Mouse (Mus musculus): Measurements from ENCODE around the gene Acad11. TPM values are rescaled to one million over a fixed set of nuclear protein-coding genes. Genes with fewer than 3 reads are reported as not detected.
A peak's percentile ranks its signal among the peaks of the same experiment; 100 is the strongest.

Acad11 gene
- polyA plus RNA-seq, 1 experiment from 2014 or later, result 11.2 TPM

- H3K36me3 ChIP-seq (ENCODE audit: control insufficient read depth, insufficient read depth, low read length), result peaks cover 58% of the 10 kb centered on the region
- no peak for DNase-seq (ENCODE audit: low spot score)
- no peak overlapping the region for H3K4me3 ChIP-seq (ENCODE audit: low read depth, low read length)
- H3K9me3 ChIP-seq (ENCODE audit: control insufficient read depth, low read length), result no peaks in the 10 kb centered on the region
- H3K27ac ChIP-seq (replicated peaks; ENCODE audit: low read depth, low read length), result no peak overlapping the region
- no peaks in the 10 kb centered on the region for H3K27me3 ChIP-seq (replicated peaks; ENCODE audit: control insufficient read depth, insufficient read depth, low read length)
- H3K4me1 ChIP-seq (ENCODE audit: control insufficient read depth, insufficient read depth, low read length), result no peaks in the 10 kb centered on the region
- no peak for ATAC-seq (ENCODE audit: low read depth)
- 88% methylated on average over 13 of the region's 13 CpGs for WGBS
- no peak overlapping the region for H3K4me2 ChIP-seq (ENCODE audit: low read depth, low read length)
- no peak overlapping the region for H3K9ac ChIP-seq (ENCODE audit: low read depth, low read length)
Measured at GRCm38 (mm10) chr9:104038266-104038665, 24.9 kb upstream of the Acad11 start.

- peaks cover 56% of the 10 kb centered on the region for H3K36me3 ChIP-seq (ENCODE audit: control insufficient read depth, insufficient read depth, low read length)
- WGBS, result 89% methylated on average over 21 of the region's 21 CpGs
Measured at GRCm38 (mm10) chr9:104039031-104039695, 24.0 kb upstream of the Acad11 start.

GRCm38 (mm10) chr9:104039742-104040141 lies 23.4 kb upstream of the Acad11 start:
- Histone ChIP-seq H3K4me3 (ENCODE audit: low read depth, low read length) (no peak overlapping the region), H3K9ac (ENCODE audit: low read depth, low read length) (no peak overlapping the region), H3K27ac (replicated peaks; ENCODE audit: low read depth, low read length) (no peak overlapping the region), H3K4me1 (ENCODE audit: control insufficient read depth, insufficient read depth, low read length) (no peaks in the 10 kb centered on the region), H3K27me3 (replicated peaks; ENCODE audit: control insufficient read depth, insufficient read depth, low read length) (no peaks in the 10 kb centered on the region), H3K4me2 (ENCODE audit: low read depth, low read length) (no peak overlapping the region), H3K36me3 (ENCODE audit: control insufficient read depth, insufficient read depth, low read length) (peaks cover 50% of the 10 kb centered on the region), H3K9me3 (ENCODE audit: control insufficient read depth, low read length) (no peaks in the 10 kb centered on the region)
- WGBS, result 79% methylated on average over 4 of the region's 4 CpGs
- DNase-seq (ENCODE audit: low spot score) (no peak), ATAC-seq (ENCODE audit: low read depth) (no peak)

More at GRCm38 (mm10) chr9:104039031-104039695, 24.0 kb upstream of the Acad11 start:
- H3K9ac ChIP-seq (ENCODE audit: low read depth, low read length), result no peak overlapping the region
- no peak overlapping the region for H3K4me3 ChIP-seq (ENCODE audit: low read depth, low read length)
- no peak overlapping the region for H3K4me2 ChIP-seq (ENCODE audit: low read depth, low read length)
- DNase-seq (ENCODE audit: low spot score) (no peak), ATAC-seq (ENCODE audit: low read depth) (no peak)
- no peaks in the 10 kb centered on the region for H3K4me1 ChIP-seq (ENCODE audit: control insufficient read depth, insufficient read depth, low read length)
- H3K27ac ChIP-seq (replicated peaks; ENCODE audit: low read depth, low read length), result no peak overlapping the region
- no peaks in the 10 kb centered on the region for H3K27me3 ChIP-seq (replicated peaks; ENCODE audit: control insufficient read depth, insufficient read depth, low read length)
- H3K9me3 ChIP-seq (ENCODE audit: control insufficient read depth, low read length), result no peaks in the 10 kb centered on the region

- peaks cover 48% of the 10 kb centered on the region for H3K36me3 ChIP-seq (ENCODE audit: control insufficient read depth, insufficient read depth, low read length)
- no peaks in the 10 kb centered on the region for H3K9me3 ChIP-seq (ENCODE audit: control insufficient read depth, low read length)
- H3K4me3 ChIP-seq (ENCODE audit: low read depth, low read length), result no peak within 1 kb of the TSS
- no peaks in the 10 kb centered on the region for H3K27me3 ChIP-seq (replicated peaks; ENCODE audit: control insufficient read depth, insufficient read depth, low read length)
- no peak within 1 kb of the TSS for H3K9ac ChIP-seq (ENCODE audit: low read depth, low read length)
- no peak for DNase-seq (ENCODE audit: low spot score)
- WGBS, result 61% methylated on average over 2 of the region's 2 CpGs
- H3K4me2 ChIP-seq (ENCODE audit: low read depth, low read length), result no peak within 1 kb of the TSS
- no peak within 1 kb of the TSS for H3K27ac ChIP-seq (replicated peaks; ENCODE audit: low read depth, low read length)
- H3K4me1 ChIP-seq (ENCODE audit: control insufficient read depth, insufficient read depth, low read length), result no peaks in the 10 kb centered on the region
- no peak for ATAC-seq (ENCODE audit: low read depth)
Measured at GRCm38 (mm10) chr9:104040362-104040761, 22.8 kb upstream of the Acad11 start, which contains the start of gene Gm28305. Gene Gm28305 (plus strand): TSS chr9:104040662.

- Histone ChIP-seq H3K36me3 (ENCODE audit: control insufficient read depth, insufficient read depth, low read length) (peaks cover 54% of the 10 kb centered on the region), H3K4me1 (ENCODE audit: control insufficient read depth, insufficient read depth, low read length) (no peaks in the 10 kb centered on the region), H3K4me2 (ENCODE audit: low read depth, low read length) (no peak overlapping the region), H3K4me3 (ENCODE audit: low read depth, low read length) (no peak overlapping the region), H3K9me3 (ENCODE audit: control insufficient read depth, low read length) (no peaks in the 10 kb centered on the region), H3K27ac (replicated peaks; ENCODE audit: low read depth, low read length) (no peak overlapping the region), H3K9ac (ENCODE audit: low read depth, low read length) (no peak overlapping the region), H3K27me3 (replicated peaks; ENCODE audit: control insufficient read depth, insufficient read depth, low read length) (no peaks in the 10 kb centered on the region)
- WGBS, result 81% methylated on average over 4 of the region's 4 CpGs
- DNase-seq (ENCODE audit: low spot score), result no peak
- ATAC-seq (ENCODE audit: low read depth), result no peak
Measured at GRCm38 (mm10) chr9:104043676-104044075, 19.5 kb upstream of the Acad11 start.

GRCm38 (mm10) chr9:104051028-104051427 lies 12.1 kb upstream of the Acad11 start:
- DNase-seq (ENCODE audit: low spot score) (no peak), ATAC-seq (ENCODE audit: low read depth) (no peak)
- Histone ChIP-seq H3K4me1 (ENCODE audit: control insufficient read depth, insufficient read depth, low read length) (no peaks in the 10 kb centered on the region), H3K9ac (ENCODE audit: low read depth, low read length) (no peak overlapping the region), H3K36me3 (ENCODE audit: control insufficient read depth, insufficient read depth, low read length) (peaks cover 97% of the 10 kb centered on the region), H3K4me3 (ENCODE audit: low read depth, low read length) (no peak overlapping the region), H3K9me3 (ENCODE audit: control insufficient read depth, low read length) (no peaks in the 10 kb centered on the region), H3K27me3 (replicated peaks; ENCODE audit: control insufficient read depth, insufficient read depth, low read length) (no peaks in the 10 kb centered on the region), H3K27ac (replicated peaks; ENCODE audit: low read depth, low read length) (no peak overlapping the region), H3K4me2 (ENCODE audit: low read depth, low read length) (no peak overlapping the region)
- 93% methylated on average over 6 of the region's 6 CpGs for WGBS

- peak; percentile 89 for DNase-seq (ENCODE audit: low spot score)
- Histone ChIP-seq H3K27me3 (replicated peaks; ENCODE audit: control insufficient read depth, insufficient read depth, low read length) (no peaks in the 10 kb centered on the region), H3K4me1 (ENCODE audit: control insufficient read depth, insufficient read depth, low read length) (peaks cover 11% of the 10 kb centered on the region), H3K36me3 (ENCODE audit: control insufficient read depth, insufficient read depth, low read length) (peaks cover 25% of the 10 kb centered on the region), H3K4me2 (ENCODE audit: low read depth, low read length) (peak within 1 kb of the TSS; percentile 96), H3K27ac (replicated peaks; ENCODE audit: low read depth, low read length) (peak within 1 kb of the TSS; percentile 70; the same call in 1 of the 2 replicates), H3K4me3 (ENCODE audit: low read depth, low read length) (peak within 1 kb of the TSS; percentile 90), H3K9me3 (ENCODE audit: control insufficient read depth, low read length) (no peaks in the 10 kb centered on the region), H3K9ac (ENCODE audit: low read depth, low read length) (peak within 1 kb of the TSS; percentile 85)
- under 1% methylated on average over 40 of the region's 59 CpGs for WGBS
- peak; percentile 60 for ATAC-seq (ENCODE audit: low read depth)
Measured at GRCm38 (mm10) chr9:104062430-104063243, 540 bp upstream of the Acad11 start, which contains the start of gene Uba5. Gene Uba5 (minus strand): TSS chr9:104063134.

- ATAC-seq (ENCODE audit: low read depth), result no peak
- Histone ChIP-seq H3K36me3 (ENCODE audit: control insufficient read depth, insufficient read depth, low read length) (peaks cover 11% of the 10 kb centered on the region), H3K27ac (replicated peaks; ENCODE audit: low read depth, low read length) (no peak overlapping the region), H3K4me3 (ENCODE audit: low read depth, low read length) (no peak overlapping the region), H3K4me2 (ENCODE audit: low read depth, low read length) (no peak overlapping the region), H3K9ac (ENCODE audit: low read depth, low read length) (no peak overlapping the region), H3K9me3 (ENCODE audit: control insufficient read depth, low read length) (no peaks in the 10 kb centered on the region), H3K4me1 (ENCODE audit: control insufficient read depth, insufficient read depth, low read length) (peaks cover 11% of the 10 kb centered on the region), H3K27me3 (replicated peaks; ENCODE audit: control insufficient read depth, insufficient read depth, low read length) (no peaks in the 10 kb centered on the region)
- DNase-seq (ENCODE audit: low spot score), result no peak
- 22% methylated on average over 1 of the region's 1 CpGs for WGBS
Measured at GRCm38 (mm10) chr9:104064571-104064970, 1.4 kb downstream of the Acad11 start.

All from embryonic facial prominence, embryonic 14.5 days (tissue).